Mouse (Mus musculus): ENCODE results near the gene Fkbp2. TPM values are rescaled to one million over a fixed set of nuclear protein-coding genes. Genes with fewer than 3 reads are reported as not detected.

Fkbp2 gene
- polyA plus RNA-seq, 1 experiment from 2014 or later: 131 TPM

Other genes starting within 250 kb of the Fkbp2 start
- 10.1 and 14.7 TPM in 2 replicates for gene Rps6ka4, start 139.9 kb downstream of the Fkbp2 start, polyA plus RNA-seq (2016; fragmentation: Nextera tagmentation; extraction: Ambion mirVana)
- gene Ccdc88b, start 122.3 kb downstream of the Fkbp2 start, polyA plus RNA-seq (2016; fragmentation: Nextera tagmentation; extraction: Ambion mirVana): 0.38 and 0.63 TPM in 2 replicates
- gene Trmt112, start 70.8 kb downstream of the Fkbp2 start, polyA plus RNA-seq (2016; fragmentation: Nextera tagmentation; extraction: Ambion mirVana): 89.9 and 116 TPM in 2 replicates
- 166 and 169 TPM in 2 replicates for gene Prdx5, start 70.4 kb downstream of the Fkbp2 start, polyA plus RNA-seq (2016; fragmentation: Nextera tagmentation; extraction: Ambion mirVana)
- gene Esrra, start 58.7 kb downstream of the Fkbp2 start, polyA plus RNA-seq (2016; fragmentation: Nextera tagmentation; extraction: Ambion mirVana): 23.1 and 29.4 TPM in 2 replicates
- gene Catsperz, start 55.1 kb downstream of the Fkbp2 start, polyA plus RNA-seq (2016; fragmentation: Nextera tagmentation; extraction: Ambion mirVana): 2.3 and 2.4 TPM in 2 replicates
- 0.25 and 0.32 TPM in 2 replicates for gene Kcnk4, start 46.0 kb downstream of the Fkbp2 start, polyA plus RNA-seq (2016; fragmentation: Nextera tagmentation; extraction: Ambion mirVana)
- 61.3 and 62.0 TPM in 2 replicates for gene Bad, start 38.6 kb downstream of the Fkbp2 start, polyA plus RNA-seq (2016; fragmentation: Nextera tagmentation; extraction: Ambion mirVana)
- gene Gpr137, start 38.0 kb downstream of the Fkbp2 start, polyA plus RNA-seq (2016; fragmentation: Nextera tagmentation; extraction: Ambion mirVana): 20.3 and 23.3 TPM in 2 replicates
- gene Ppp1r14b, start 5.5 kb downstream of the Fkbp2 start, polyA plus RNA-seq (2016; fragmentation: Nextera tagmentation; extraction: Ambion mirVana): 169 and 191 TPM in 2 replicates
- 26.1 and 31.9 TPM in 2 replicates for gene Plcb3, start 4.0 kb downstream of the Fkbp2 start, polyA plus RNA-seq (2016; fragmentation: Nextera tagmentation; extraction: Ambion mirVana)
- gene Vegfb, start 7.2 kb upstream of the Fkbp2 start, polyA plus RNA-seq (2016; fragmentation: Nextera tagmentation; extraction: Ambion mirVana): 53.0 and 94.1 TPM in 2 replicates
- gene Dnajc4, start 12.1 kb upstream of the Fkbp2 start, polyA plus RNA-seq (2016; fragmentation: Nextera tagmentation; extraction: Ambion mirVana): 24.6 and 29.5 TPM in 2 replicates
- gene Nudt22, start 15.6 kb upstream of the Fkbp2 start, polyA plus RNA-seq (2016; fragmentation: Nextera tagmentation; extraction: Ambion mirVana): 23.9 and 25.2 TPM in 2 replicates
- 11.3 and 16.7 TPM in 2 replicates for gene Trpt1, start 15.6 kb upstream of the Fkbp2 start, polyA plus RNA-seq (2016; fragmentation: Nextera tagmentation; extraction: Ambion mirVana)
- 10.6 and 22.7 TPM in 2 replicates for gene Fermt3, start 39.0 kb upstream of the Fkbp2 start, polyA plus RNA-seq (2016; fragmentation: Nextera tagmentation; extraction: Ambion mirVana)
- gene Stip1, start 59.5 kb upstream of the Fkbp2 start, polyA plus RNA-seq (2016; fragmentation: Nextera tagmentation; extraction: Ambion mirVana): 320 and 388 TPM in 2 replicates
- 8.0 and 12.4 TPM in 2 replicates for gene Macrod1, start 76.3 kb upstream of the Fkbp2 start, polyA plus RNA-seq (2016; fragmentation: Nextera tagmentation; extraction: Ambion mirVana)
- gene Flrt1, start 125.2 kb upstream of the Fkbp2 start, polyA plus RNA-seq (2016; fragmentation: Nextera tagmentation; extraction: Ambion mirVana): 0.53 and 1.0 TPM in 2 replicates
- gene Otub1, start 225.8 kb upstream of the Fkbp2 start, polyA plus RNA-seq (2016; fragmentation: Nextera tagmentation; extraction: Ambion mirVana): 198 and 212 TPM in 2 replicates
- gene Cox8a, start 237.1 kb upstream of the Fkbp2 start, polyA plus RNA-seq (2016; fragmentation: Nextera tagmentation; extraction: Ambion mirVana): 1,294 and 1,907 TPM in 2 replicates